Mouse (Mus musculus) forebrain, embryonic 14.5 days (tissue): ENCODE measurements around the gene Dnajb11. TPM values are rescaled to one million over a fixed set of nuclear protein-coding genes. Genes with fewer than 3 reads are reported as not detected.
A peak's percentile ranks its signal among the peaks of the same experiment; 100 is the strongest.

Experiments
- ATAC-seq: fragments of 200-750 bp; cut with Nextera tagmentation; 2 replicates; pipeline ENCODE4 v1.8.0; 2017; ENCODE audit warnings: mild to moderate bottlenecking, moderate library complexity
- DNase-seq: peaks from one replicate; pipeline ENCODE4 v3.0.0-alpha.2; 2015; ENCODE audit warnings: low spot score
- H3K27ac ChIP-seq: fragments of 300-500 bp; sonication (generic); 2 replicates; pipeline ENCODE4 v1.5.1; 2014; ENCODE audit warnings: low read depth, mild to moderate bottlenecking, control low read depth, low read length, moderate library complexity
- H3K27me3 ChIP-seq: fragments of 300-500 bp; sonication (generic); replicated peaks from 2 replicates; pipeline ENCODE4 v1.6.1; 2014; ENCODE audit warnings: low read length, control low read depth, mixed read lengths; ENCODE audit not compliant: control insufficient read depth, insufficient read depth
- H3K36me3 ChIP-seq: fragments of 300-500 bp; sonication (generic); 2 replicates; pipeline ENCODE4 v1.6.1; 2014; ENCODE audit warnings: low read length, control low read depth; ENCODE audit not compliant: control insufficient read depth, insufficient read depth
- H3K4me1 ChIP-seq: fragments of 300-500 bp; sonication (generic); 2 replicates; pipeline ENCODE4 v1.6.1; 2014; ENCODE audit warnings: antibody characterized with exemption, low read length, control low read depth; ENCODE audit not compliant: control insufficient read depth, insufficient read depth
- H3K4me2 ChIP-seq: fragments of 300-500 bp; sonication (generic); 2 replicates; pipeline ENCODE4 v1.6.1; 2014; ENCODE audit warnings: mild to moderate bottlenecking, control low read depth, low read length
- H3K4me3 ChIP-seq: fragments of 300-500 bp; sonication (generic); 2 replicates; pipeline ENCODE4 v1.5.1; 2014; ENCODE audit warnings: low read depth, low read length, control low read depth
- H3K9ac ChIP-seq: fragments of 300-500 bp; sonication (generic); 2 replicates; pipeline ENCODE4 v1.6.1; 2014; ENCODE audit warnings: mild to moderate bottlenecking, low read length, control low read depth, moderate library complexity
- H3K9me3 ChIP-seq: fragments of 300-500 bp; sonication (generic); replicated peaks from 2 replicates; pipeline ENCODE4 v1.6.1; 2016; ENCODE audit warnings: low read length, control low read depth, mixed read lengths; ENCODE audit not compliant: control insufficient read depth
- WGBS: fragments of 180-500 bp; shearing (Covaris S2); extraction: QIAGEN DNeasy Blood & Tissue Kit; methylation state at CpG from one replicate; pipeline ENCODE4 v1.1.7; 2014; 5-methylcytosine and 5-hydroxymethylcytosine counted together
- polyA plus RNA-seq: library from polyadenylated mRNA; unstranded; fragments of >200 nt; fragmentation: Nextera tagmentation; extraction: Ambion mirVana; gene quantifications from 2 replicates; pipeline ENCODE4 v1.2.1, GENCODE M21; 2014

Gene Dnajb11
- 72.7 and 81.1 TPM in 2 replicates for polyA plus RNA-seq

GRCm38 (mm10) chr16:22857431-22858113, at the start of gene Dnajb11, which contains the start of gene Tbccd1:
Gene Dnajb11 (plus strand): TSS chr16:22857845.
Gene Tbccd1 (minus strand): TSS chr16:22857669.
- under 1% methylated on average over 58 of the region's 62 CpGs for WGBS
- peak; percentile 99 for ATAC-seq
- peak; percentile 100 for DNase-seq

GRCm38 (mm10) chr16:22811477-22811876, 46.2 kb upstream of the Dnajb11 start, which contains the start of gene Crygs:
Gene Crygs (minus strand): TSS chr16:22811577.
- WGBS: 68% methylated on average over 2 of the region's 2 CpGs
- Histone ChIP-seq H3K4me3 (no peak within 1 kb of the TSS), H3K9me3 (no peaks in the 10 kb centered on the region), H3K4me1 (no peaks in the 10 kb centered on the region), H3K27ac (no peak within 1 kb of the TSS), H3K9ac (no peak within 1 kb of the TSS), H3K27me3 (0 out of 2 replicates have a peak, but pooled peaks cover 5% of the 10 kb centered on the region), H3K36me3 (peaks cover 5% of the 10 kb centered on the region), H3K4me2 (no peak within 1 kb of the TSS)
- DNase-seq (no peak), ATAC-seq (no peak)

More at GRCm38 (mm10) chr16:22857431-22858113, at the start of gene Dnajb11, which contains the start of gene Tbccd1:
- peaks cover 11% of the 10 kb centered on the region for H3K4me1 ChIP-seq
- peak within 1 kb of the TSS; percentile 49; the same call in 1 of the 2 replicates for H3K27ac ChIP-seq
- H3K4me3 ChIP-seq: peak within 1 kb of the TSS; percentile 90
- peaks cover 5% of the 10 kb centered on the region; the same call in 1 of the 2 replicates for H3K36me3 ChIP-seq
- peak within 1 kb of the TSS; percentile 79 for H3K4me2 ChIP-seq
- no peaks in the 10 kb centered on the region for H3K27me3 ChIP-seq
- no peaks in the 10 kb centered on the region for H3K9me3 ChIP-seq
- peak within 1 kb of the TSS; percentile 87 for H3K9ac ChIP-seq

- 50% methylated on average over 8 of the region's 8 CpGs for WGBS
- Histone ChIP-seq H3K36me3 (peaks cover 8% of the 10 kb centered on the region; the same call in 1 of the 2 replicates), H3K27ac (no peak overlapping the region), H3K4me1 (no peaks in the 10 kb centered on the region), H3K27me3 (no peaks in the 10 kb centered on the region), H3K9me3 (no peaks in the 10 kb centered on the region), H3K4me3 (no peak overlapping the region), H3K4me2 (no peak overlapping the region), H3K9ac (no peak overlapping the region)
- DNase-seq (peak; percentile 57), ATAC-seq (0 out of 2 replicates have a peak, but pooled peaks have one; percentile 32)
These were observed 36.9 kb upstream of the Dnajb11 start for GRCm38 (mm10) chr16:22820731-22821130.

GRCm38 (mm10) chr16:22832932-22833525, 24.6 kb upstream of the Dnajb11 start:
- ATAC-seq: no peak
- no peak for DNase-seq

GRCm38 (mm10) chr16:22839146-22839857, 18.3 kb upstream of the Dnajb11 start:
- Histone ChIP-seq H3K27me3 (no peaks in the 10 kb centered on the region), H3K4me3 (no peak overlapping the region), H3K27ac (no peak overlapping the region), H3K4me2 (no peak overlapping the region), H3K36me3 (peaks cover 18% of the 10 kb centered on the region; the same call in 1 of the 2 replicates), H3K9me3 (no peaks in the 10 kb centered on the region), H3K4me1 (no peaks in the 10 kb centered on the region), H3K9ac (no peak overlapping the region)
- DNase-seq (no peak), ATAC-seq (no peak)
- WGBS: 97% methylated on average over 3 of the region's 3 CpGs

More at GRCm38 (mm10) chr16:22832932-22833525, 24.6 kb upstream of the Dnajb11 start:
- H3K27me3 ChIP-seq: no peaks in the 10 kb centered on the region
- no peaks in the 10 kb centered on the region for H3K4me1 ChIP-seq
- H3K9ac ChIP-seq: no peak overlapping the region
- peaks cover 8% of the 10 kb centered on the region; the same call in 1 of the 2 replicates for H3K36me3 ChIP-seq
- no peak overlapping the region for H3K4me3 ChIP-seq
- H3K27ac ChIP-seq: no peak overlapping the region
- no peak overlapping the region for H3K4me2 ChIP-seq
- 90% methylated on average over 3 of the region's 3 CpGs for WGBS
- no peaks in the 10 kb centered on the region for H3K9me3 ChIP-seq

GRCm38 (mm10) chr16:22842871-22843270, 14.8 kb upstream of the Dnajb11 start:
- ATAC-seq: no peak
- no peaks in the 10 kb centered on the region for H3K9me3 ChIP-seq
- no peak overlapping the region for H3K4me3 ChIP-seq
- H3K9ac ChIP-seq: no peak overlapping the region
- H3K4me1 ChIP-seq: peaks cover 3% of the 10 kb centered on the region; the same call in 1 of the 2 replicates
- no peak overlapping the region for H3K4me2 ChIP-seq
- peaks cover 18% of the 10 kb centered on the region; the same call in 1 of the 2 replicates for H3K36me3 ChIP-seq
- WGBS: 95% methylated on average over 5 of the region's 5 CpGs
- H3K27me3 ChIP-seq: no peaks in the 10 kb centered on the region
- no peak for DNase-seq
- no peak overlapping the region for H3K27ac ChIP-seq

GRCm38 (mm10) chr16:22844061-22844801, 13.4 kb upstream of the Dnajb11 start:
- Histone ChIP-seq H3K4me2 (peak overlapping the region; percentile 89), H3K27ac (peak overlapping the region; percentile 41; the same call in 1 of the 2 replicates), H3K27me3 (no peaks in the 10 kb centered on the region), H3K36me3 (peaks cover 13% of the 10 kb centered on the region; the same call in 1 of the 2 replicates), H3K9me3 (no peaks in the 10 kb centered on the region), H3K4me1 (peaks cover 3% of the 10 kb centered on the region; the same call in 1 of the 2 replicates), H3K9ac (peak overlapping the region; percentile 71), H3K4me3 (peak overlapping the region; percentile 46)
- 11% methylated on average over 26 of the region's 26 CpGs for WGBS
- peak; percentile 94 for DNase-seq
- peak; percentile 98 for ATAC-seq

- peak overlapping the region; percentile 89 for H3K4me2 ChIP-seq
- peaks cover 3% of the 10 kb centered on the region; the same call in 1 of the 2 replicates for H3K4me1 ChIP-seq
- H3K9ac ChIP-seq: peak overlapping the region; percentile 71; the same call in 1 of the 2 replicates
- WGBS: 59% methylated on average over 5 of the region's 5 CpGs
- no peak overlapping the region for H3K27ac ChIP-seq
- ATAC-seq (0 out of 2 replicates have a peak, but pooled peaks have one; percentile 23), DNase-seq (no peak)
- H3K36me3 ChIP-seq: peaks cover 10% of the 10 kb centered on the region; the same call in 1 of the 2 replicates
- H3K27me3 ChIP-seq: no peaks in the 10 kb centered on the region
- peak overlapping the region; percentile 46 for H3K4me3 ChIP-seq
- no peaks in the 10 kb centered on the region for H3K9me3 ChIP-seq
These were observed 12.8 kb upstream of the Dnajb11 start for GRCm38 (mm10) chr16:22844834-22845233.
